Mouse (Mus musculus) neural tube, embryonic 15.5 days (tissue): ENCODE measurements around the gene Sema5a. TPM values are rescaled to one million over a fixed set of nuclear protein-coding genes. Genes with fewer than 3 reads are reported as not detected.
"Not testable (repeated sequence)": the region's sequence is repeated elsewhere in the genome, so short reads cannot be mapped to it uniquely, and the experiment has no call there.

ENCODE experiments used
- ATAC-seq: fragments of 200-750 bp; cut with Nextera tagmentation; 2 replicates; pipeline ENCODE4 v1.8.0; 2017; ENCODE audit warnings: mild to moderate bottlenecking, moderate TSS enrichment, moderate library complexity; ENCODE audit not compliant: low FRiP score
- H3K27ac ChIP-seq: fragments of 300-500 bp; sonication (generic); replicated peaks from 2 replicates; pipeline ENCODE4 v1.5.1; 2015; ENCODE audit warnings: mild to moderate bottlenecking, inconsistent platforms
- H3K27me3 ChIP-seq: fragments of 300-500 bp; sonication (generic); replicated peaks from 2 replicates; pipeline ENCODE4 v1.6.1; 2015; ENCODE audit warnings: inconsistent platforms
- H3K36me3 ChIP-seq: fragments of 300-500 bp; sonication (generic); 2 replicates; pipeline ENCODE4 v1.6.1; 2015; ENCODE audit warnings: inconsistent platforms
- H3K4me1 ChIP-seq: fragments of 300-500 bp; sonication (generic); 2 replicates; pipeline ENCODE4 v1.6.1; 2015; ENCODE audit warnings: inconsistent platforms
- H3K4me2 ChIP-seq: fragments of 300-500 bp; sonication (generic); 2 replicates; pipeline ENCODE4 v1.6.1; 2015; ENCODE audit warnings: inconsistent platforms, mild to moderate bottlenecking, moderate library complexity
- H3K4me3 ChIP-seq: fragments of 300-500 bp; sonication (generic); replicated peaks from 2 replicates; pipeline ENCODE4 v1.5.1; 2015; ENCODE audit warnings: mild to moderate bottlenecking, inconsistent platforms
- H3K9ac ChIP-seq: fragments of 300-500 bp; sonication (generic); replicated peaks from 2 replicates; pipeline ENCODE4 v1.6.1; 2015; ENCODE audit warnings: mild to moderate bottlenecking, inconsistent platforms
- H3K9me3 ChIP-seq: fragments of 300-500 bp; sonication (generic); replicated peaks from 2 replicates; pipeline ENCODE4 v1.6.1; 2016; ENCODE audit warnings: inconsistent platforms
- WGBS: fragments of 180-500 bp; shearing (Covaris S2); methylation state at CpG from one replicate; pipeline ENCODE4 v1.1.7; 2015; ENCODE audit warnings: mixed read lengths; 5-methylcytosine and 5-hydroxymethylcytosine counted together
- polyA plus RNA-seq: library from polyadenylated mRNA; unstranded; fragments of >200 nt; fragmentation: Nextera tagmentation; extraction: Ambion mirVana; gene quantifications from 2 replicates; pipeline ENCODE4 v1.2.1, GENCODE M21; 2015

The Sema5a gene
- polyA plus RNA-seq, result 12.9 and 14.0 TPM in 2 replicates

DNA sequence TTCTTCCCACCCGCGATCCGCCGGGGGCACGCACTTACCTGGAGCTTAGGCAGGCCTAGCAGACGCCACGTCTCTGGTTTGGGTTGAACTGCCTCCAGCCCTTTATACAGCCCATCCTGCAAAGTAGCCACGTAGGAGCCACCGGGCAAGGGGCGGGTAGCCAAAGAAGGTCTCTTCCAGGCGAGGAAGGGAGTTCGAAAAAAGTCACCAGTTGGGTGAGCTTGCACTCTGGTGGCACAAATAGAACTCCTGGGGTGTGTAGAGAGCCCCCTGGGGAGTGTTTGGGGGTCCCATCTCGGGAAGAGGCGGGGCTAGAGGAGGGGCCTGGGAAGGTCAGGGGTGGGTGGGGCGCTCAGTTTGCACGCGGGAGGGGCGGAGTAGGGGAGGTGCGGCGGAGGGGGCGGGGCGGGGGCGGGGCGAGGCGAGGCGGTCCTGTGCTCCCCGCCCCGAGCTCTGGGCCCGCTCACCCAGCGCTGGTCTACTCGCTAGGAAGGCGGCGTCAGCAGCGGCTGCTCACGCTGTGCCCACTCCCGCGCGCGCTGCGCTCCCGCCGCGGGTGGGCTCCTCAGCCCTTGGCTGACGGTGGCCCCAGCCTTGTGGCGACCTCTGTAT lies at the start of gene Sema5a:
Sema5a (plus strand) TSS at position 467 of the 612 bp plus-strand sequence.
- Histone ChIP-seq H3K9ac (peak within 1 kb of the TSS; percentile 64), H3K4me3 (peak within 1 kb of the TSS; percentile 66), H3K4me2 (peak within 1 kb of the TSS; percentile 100), H3K36me3 (no peaks in the 10 kb centered on the region), H3K9me3 (no peaks in the 10 kb centered on the region), H3K4me1 (peaks cover 30% of the 10 kb centered on the region), H3K27me3 (no peaks in the 10 kb centered on the region), H3K27ac (peak within 1 kb of the TSS; percentile 54)
- peak; percentile 91 for ATAC-seq
- under 1% methylated on average over 34 of the region's 45 CpGs for WGBS

DNA sequence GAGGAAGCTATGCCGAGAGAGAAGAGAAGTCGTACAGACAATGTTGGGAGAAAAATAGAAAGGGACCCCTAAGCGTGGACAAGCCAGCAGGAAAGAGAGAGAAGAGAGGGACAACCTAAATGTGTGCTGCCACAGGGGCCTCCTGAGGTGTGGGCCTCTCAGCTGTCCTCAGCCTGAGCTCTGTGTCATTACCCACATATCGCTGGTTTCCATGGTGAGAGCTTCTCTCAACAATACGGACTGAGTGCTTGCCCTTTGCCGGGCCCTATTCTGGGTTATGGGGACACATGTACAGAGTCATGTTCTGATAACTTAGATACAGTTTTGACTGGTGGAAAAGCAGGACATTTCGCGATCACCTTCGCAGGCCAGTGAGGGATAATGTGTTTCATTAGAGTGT lies 46.5 kb upstream of the Sema5a start:
- H3K4me1 ChIP-seq, result no peaks in the 10 kb centered on the region
- H3K4me2 ChIP-seq, result no peak overlapping the region
- H3K27ac ChIP-seq, result no peak overlapping the region
- 70% methylated on average over 9 of the region's 9 CpGs for WGBS
- H3K9ac ChIP-seq, result no peak overlapping the region
- H3K36me3 ChIP-seq, result no peaks in the 10 kb centered on the region
- ATAC-seq, result no peak
- no peaks in the 10 kb centered on the region for H3K27me3 ChIP-seq
- no peaks in the 10 kb centered on the region for H3K9me3 ChIP-seq
- no peak overlapping the region for H3K4me3 ChIP-seq

DNA sequence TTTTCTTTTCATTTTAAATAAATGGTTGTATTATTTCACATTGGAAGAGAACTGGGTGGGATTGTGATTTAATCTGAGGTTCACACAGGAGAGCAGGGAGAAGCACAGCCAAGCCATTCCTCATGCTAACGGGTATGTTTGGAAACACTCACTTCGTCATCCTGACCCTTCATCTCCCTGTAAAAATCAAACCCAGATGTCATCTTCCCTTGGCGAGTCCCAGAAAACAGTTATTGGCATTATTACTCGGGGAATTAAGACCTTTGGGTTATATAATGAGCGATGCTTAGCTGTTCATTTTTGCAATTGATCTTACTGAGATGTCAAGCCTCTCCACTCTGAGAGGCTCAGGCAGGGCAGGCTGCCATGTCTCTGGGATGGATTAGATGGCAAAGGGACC lies 46.0 kb upstream of the Sema5a start:
- no peak overlapping the region for H3K4me2 ChIP-seq
- WGBS, result 69% methylated on average over 5 of the region's 5 CpGs
- H3K27ac ChIP-seq, result no peak overlapping the region
- H3K9me3 ChIP-seq, result no peaks in the 10 kb centered on the region
- H3K9ac ChIP-seq, result no peak overlapping the region
- H3K36me3 ChIP-seq, result no peaks in the 10 kb centered on the region
- ATAC-seq, result no peak
- H3K4me1 ChIP-seq, result no peaks in the 10 kb centered on the region
- H3K27me3 ChIP-seq, result no peaks in the 10 kb centered on the region
- no peak overlapping the region for H3K4me3 ChIP-seq

DNA sequence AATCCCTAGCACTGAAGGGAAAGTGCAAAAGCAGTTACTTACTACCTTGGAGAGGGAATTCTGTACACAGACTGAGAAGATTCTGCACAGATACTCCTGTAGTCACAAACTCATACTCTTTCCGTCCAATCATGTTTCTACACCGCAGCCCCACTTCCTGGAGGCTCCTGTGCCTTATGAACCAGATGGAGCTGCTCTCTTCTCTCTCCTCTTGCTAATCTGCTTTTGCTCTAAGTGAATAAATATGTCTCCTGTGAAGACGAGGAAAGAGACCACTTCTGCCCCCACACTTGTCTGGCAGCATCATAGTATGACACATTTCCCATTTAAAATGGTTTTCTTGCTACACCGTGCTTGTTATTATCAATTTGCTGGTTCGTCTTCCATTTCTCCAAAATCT lies 41.4 kb upstream of the Sema5a start:
- Histone ChIP-seq H3K27me3 (no peaks in the 10 kb centered on the region), H3K4me1 (no peaks in the 10 kb centered on the region), H3K4me3 (no peak overlapping the region), H3K36me3 (no peaks in the 10 kb centered on the region), H3K9me3 (no peaks in the 10 kb centered on the region), H3K27ac (no peak overlapping the region), H3K9ac (no peak overlapping the region), H3K4me2 (no peak overlapping the region)
- WGBS, result 90% methylated on average over 5 of the region's 5 CpGs
- no peak for ATAC-seq

DNA sequence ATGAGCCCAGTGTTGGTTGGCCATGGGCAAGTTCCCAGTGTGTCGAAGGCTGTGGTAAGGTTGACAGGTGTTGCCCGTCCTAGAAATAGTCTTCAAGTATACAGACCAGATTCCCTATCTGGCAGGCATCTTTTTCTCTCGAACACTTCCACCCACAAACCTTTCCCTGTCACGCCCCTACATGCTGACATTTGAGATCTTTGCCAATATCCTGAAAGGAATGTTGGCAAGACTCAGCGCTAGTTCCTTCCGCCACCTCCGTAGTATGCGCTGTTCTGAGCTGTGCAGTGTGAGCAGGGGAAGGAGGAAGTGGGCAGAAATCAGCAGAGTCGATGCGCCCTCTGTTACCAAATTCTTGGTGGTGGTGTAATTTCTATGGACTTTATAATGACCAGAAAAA lies 39.7 kb upstream of the Sema5a start:
- no peaks in the 10 kb centered on the region for H3K9me3 ChIP-seq
- no peak overlapping the region for H3K27ac ChIP-seq
- no peaks in the 10 kb centered on the region for H3K36me3 ChIP-seq
- H3K9ac ChIP-seq, result no peak overlapping the region
- H3K27me3 ChIP-seq, result no peaks in the 10 kb centered on the region
- no peaks in the 10 kb centered on the region for H3K4me1 ChIP-seq
- H3K4me2 ChIP-seq, result no peak overlapping the region
- no peak for ATAC-seq
- WGBS, result 95% methylated on average over 10 of the region's 10 CpGs
- H3K4me3 ChIP-seq, result no peak overlapping the region

GRCm38 (mm10) chr15:32214687-32215086 lies 29.9 kb upstream of the Sema5a start:
- not testable (repeated sequence) for H3K27me3 ChIP-seq, H3K27ac ChIP-seq, H3K9ac ChIP-seq, ATAC-seq, H3K36me3 ChIP-seq, H3K4me2 ChIP-seq, H3K4me1 ChIP-seq, H3K4me3 ChIP-seq, H3K9me3 ChIP-seq
- WGBS, result 94% methylated on average over 10 of the region's 10 CpGs

GRCm38 (mm10) chr15:32223028-32223427 lies 21.6 kb upstream of the Sema5a start:
- no peak for ATAC-seq
- 86% methylated on average over 7 of the region's 7 CpGs for WGBS

DNA sequence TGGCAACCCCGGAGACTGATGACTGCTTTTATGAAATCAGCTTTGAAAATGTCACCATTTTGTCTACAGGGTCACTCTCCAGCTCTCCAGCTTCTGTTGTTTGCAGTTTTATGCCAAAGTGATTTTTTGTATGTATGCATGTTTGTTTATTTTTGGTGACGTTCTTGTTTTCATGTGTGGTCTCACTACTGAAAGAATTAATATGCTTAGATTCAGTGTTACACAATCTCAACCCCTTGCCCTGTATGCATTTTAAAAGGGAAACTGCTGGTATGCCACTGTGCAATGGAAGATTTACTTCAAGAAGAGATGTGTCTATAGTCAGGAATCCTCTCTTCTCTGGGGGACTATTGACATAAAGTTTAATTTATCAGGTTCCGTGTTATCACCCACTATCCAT lies 19.2 kb upstream of the Sema5a start:
- no peaks in the 10 kb centered on the region for H3K36me3 ChIP-seq
- H3K9ac ChIP-seq, result no peak overlapping the region
- H3K4me2 ChIP-seq, result no peak overlapping the region
- H3K27ac ChIP-seq, result no peak overlapping the region
- H3K4me1 ChIP-seq, result no peaks in the 10 kb centered on the region
- ATAC-seq, result no peak
- H3K27me3 ChIP-seq, result no peaks in the 10 kb centered on the region
- WGBS, result 87% methylated on average over 3 of the region's 3 CpGs
- no peaks in the 10 kb centered on the region for H3K9me3 ChIP-seq
- no peak overlapping the region for H3K4me3 ChIP-seq

More at GRCm38 (mm10) chr15:32223028-32223427, 21.6 kb upstream of the Sema5a start:
- no peaks in the 10 kb centered on the region for H3K9me3 ChIP-seq
- no peak overlapping the region for H3K4me3 ChIP-seq
- H3K9ac ChIP-seq, result no peak overlapping the region
- no peaks in the 10 kb centered on the region for H3K36me3 ChIP-seq
- no peaks in the 10 kb centered on the region for H3K4me1 ChIP-seq
- no peak overlapping the region for H3K27ac ChIP-seq
- no peak overlapping the region for H3K4me2 ChIP-seq
- no peaks in the 10 kb centered on the region for H3K27me3 ChIP-seq

DNA sequence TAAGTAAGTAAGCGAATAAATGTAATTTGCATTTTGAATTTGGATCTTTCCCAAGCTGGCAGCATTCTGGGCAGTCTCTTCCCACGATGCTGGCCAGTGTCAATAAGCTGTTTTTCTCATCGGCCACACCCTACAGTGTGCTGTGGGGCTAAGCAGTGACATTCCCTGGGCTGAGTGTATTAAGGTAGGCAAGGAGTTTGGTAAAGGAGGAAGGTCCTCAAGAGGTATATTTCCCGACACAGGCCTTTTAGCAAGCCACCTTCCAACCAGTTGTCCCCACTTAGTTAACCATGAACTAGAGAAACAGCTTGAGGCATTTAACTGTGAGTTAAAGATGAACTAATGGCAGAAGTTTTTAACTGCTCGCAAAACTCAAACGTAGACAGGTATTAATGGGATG lies 18.2 kb upstream of the Sema5a start:
- Histone ChIP-seq H3K27ac (no peak overlapping the region), H3K4me2 (no peak overlapping the region), H3K4me1 (no peaks in the 10 kb centered on the region), H3K4me3 (no peak overlapping the region), H3K9ac (no peak overlapping the region), H3K27me3 (no peaks in the 10 kb centered on the region), H3K36me3 (no peaks in the 10 kb centered on the region), H3K9me3 (no peaks in the 10 kb centered on the region)
- ATAC-seq, result no peak
- 84% methylated on average over 6 of the region's 6 CpGs for WGBS

GRCm38 (mm10) chr15:32226888-32227395 lies 17.7 kb upstream of the Sema5a start:
- WGBS, result 88% methylated on average over 7 of the region's 7 CpGs
- Histone ChIP-seq H3K4me1 (no peaks in the 10 kb centered on the region), H3K9ac (no peak overlapping the region), H3K9me3 (no peaks in the 10 kb centered on the region), H3K27ac (no peak overlapping the region), H3K27me3 (no peaks in the 10 kb centered on the region), H3K4me2 (no peak overlapping the region), H3K36me3 (no peaks in the 10 kb centered on the region), H3K4me3 (no peak overlapping the region)
- no peak for ATAC-seq

DNA sequence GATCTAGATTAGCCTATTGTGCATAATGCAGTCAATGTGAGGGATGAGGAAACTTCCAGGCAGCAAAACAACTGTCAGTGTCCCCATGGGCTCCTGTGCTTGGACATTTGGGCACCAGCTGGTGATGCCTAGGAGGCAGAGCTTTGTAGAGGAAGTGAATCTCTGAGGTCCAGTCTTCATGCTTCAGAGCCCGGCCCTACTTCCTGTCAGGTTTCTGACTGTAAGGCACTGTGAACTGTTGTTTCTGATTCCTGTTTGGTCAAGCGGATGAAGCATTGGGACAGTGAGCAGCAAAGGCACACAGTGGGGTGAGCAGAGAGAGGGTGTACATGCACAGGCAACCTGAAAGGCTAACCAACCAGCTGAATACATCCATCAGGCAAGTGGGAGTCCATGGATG lies 14.5 kb upstream of the Sema5a start:
- Histone ChIP-seq H3K9ac (no peak overlapping the region), H3K36me3 (no peaks in the 10 kb centered on the region), H3K4me1 (no peaks in the 10 kb centered on the region), H3K4me2 (no peak overlapping the region), H3K27ac (no peak overlapping the region), H3K9me3 (no peaks in the 10 kb centered on the region), H3K27me3 (no peaks in the 10 kb centered on the region), H3K4me3 (no peak overlapping the region)
- WGBS, result 91% methylated on average over 2 of the region's 2 CpGs
- no peak for ATAC-seq

DNA sequence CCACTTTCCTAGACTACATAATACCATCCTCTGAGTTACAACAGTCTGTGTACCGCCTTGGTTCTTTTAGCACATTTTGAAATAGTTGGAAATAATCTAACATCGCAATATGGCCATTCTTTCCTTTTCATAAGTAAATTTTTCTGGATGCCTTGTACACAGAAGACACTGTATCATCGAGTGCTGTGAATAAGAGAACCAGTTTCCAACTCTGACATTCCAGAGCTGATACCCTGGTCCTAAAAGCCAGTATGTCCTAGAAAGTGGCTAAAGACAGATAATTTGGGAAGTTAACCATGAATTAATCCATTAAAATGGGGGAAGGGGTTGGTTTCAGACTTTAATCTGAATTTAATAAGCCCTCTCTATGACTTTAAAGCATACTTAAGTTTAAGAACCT lies 12.4 kb upstream of the Sema5a start:
- Histone ChIP-seq H3K9me3 (no peaks in the 10 kb centered on the region), H3K4me1 (no peaks in the 10 kb centered on the region), H3K27ac (no peak overlapping the region), H3K27me3 (no peaks in the 10 kb centered on the region), H3K4me2 (no peak overlapping the region), H3K36me3 (no peaks in the 10 kb centered on the region), H3K4me3 (no peak overlapping the region), H3K9ac (no peak overlapping the region)
- ATAC-seq, result no peak
- WGBS, result 91% methylated on average over 3 of the region's 3 CpGs
